Mouse (Mus musculus) adrenal gland, postnatal 25 days (tissue): Measurements from ENCODE around the gene Taf15. TPM values are rescaled to one million over a fixed set of nuclear protein-coding genes. Genes with fewer than 3 reads are reported as not detected.
"Not testable (repeated sequence)": the region's sequence is repeated elsewhere in the genome, so short reads cannot be mapped to it uniquely, and the experiment has no call there.

Experiments
- DNase-seq: peaks from one replicate; pipeline ENCODE4 v3.0.0; 2021; ENCODE audit warnings: mixed read lengths
- total RNA-seq: library from RNA; stranded (reverse); gene quantifications from 2 replicates; pipeline ENCODE4 v1.2.3, GENCODE M21; 2021

Taf15 gene
- total RNA-seq, 1 experiment from 2014 or later, result 73.5 TPM

GRCm38 (mm10) chr11:83538705-83539314 lies 65.9 kb downstream of the Taf15 start:
- no peak for DNase-seq

GRCm38 (mm10) chr11:83540931-83541330 lies 68.0 kb downstream of the Taf15 start:
- no peak for DNase-seq

GRCm38 (mm10) chr11:83541415-83541814 lies 68.5 kb downstream of the Taf15 start:
- no peak for DNase-seq

GRCm38 (mm10) chr11:83544214-83544613 lies 71.3 kb downstream of the Taf15 start:
- no peak for DNase-seq

GRCm38 (mm10) chr11:83550186-83550632 lies 77.3 kb downstream of the Taf15 start:
- no peak for DNase-seq

- DNase-seq, result not testable (repeated sequence)
These were observed 78.2 kb downstream of the Taf15 start for GRCm38 (mm10) chr11:83551037-83551436.

- no peak for DNase-seq
These were observed 78.8 kb downstream of the Taf15 start for GRCm38 (mm10) chr11:83551668-83552067.

Other genes starting within 250 kb of the Taf15 start
- not detected in 2 replicates for gene Slfn14, start 186.4 kb upstream of the Taf15 start, total RNA-seq
- 90.8 and 107 TPM in 2 replicates for gene Ap2b1, start 174.1 kb upstream of the Taf15 start, total RNA-seq
- 18.1 and 18.3 TPM in 2 replicates for gene Pex12, start 170.5 kb upstream of the Taf15 start, total RNA-seq
- 9.8 and 12.7 TPM in 2 replicates for gene Rasl10b, start 63.9 kb upstream of the Taf15 start, total RNA-seq
- not detected in 2 replicates for gene Gas2l2, start 43.6 kb upstream of the Taf15 start, total RNA-seq
- gene 1700020L24Rik, start 35.4 kb upstream of the Taf15 start, total RNA-seq, result 0.43 TPM in 1 of 2 replicates, not detected in the other
- 6.7 and 8.0 TPM in 2 replicates for gene Mmp28, start 10.0 kb upstream of the Taf15 start, total RNA-seq
- gene Heatr9, start 49.1 kb downstream of the Taf15 start, total RNA-seq, result not detected in 2 replicates
- 0.88 TPM in 1 of 2 replicates, not detected in the other for gene Ccl5, start 57.4 kb downstream of the Taf15 start, total RNA-seq
- 2.3 and 4.9 TPM in 2 replicates for gene Ccl9, start 105.5 kb downstream of the Taf15 start, total RNA-seq
- gene Ccl6, start 120.0 kb downstream of the Taf15 start, total RNA-seq, result 5.9 and 6.0 TPM in 2 replicates
- not detected in 2 replicates for gene Rpl9-ps1, start 172.5 kb downstream of the Taf15 start, total RNA-seq
- gene Ccl3, start 176.3 kb downstream of the Taf15 start, total RNA-seq, result 0.43 TPM in 1 of 2 replicates, not detected in the other
- gene Ccl4, start 189.5 kb downstream of the Taf15 start, total RNA-seq, result not detected in 2 replicates
- 0.88 TPM in 1 of 2 replicates, not detected in the other for gene Wfdc17, start 230.9 kb downstream of the Taf15 start, total RNA-seq
- not detected in 2 replicates for gene Wfdc18, start 235.9 kb downstream of the Taf15 start, total RNA-seq